Mouse (Mus musculus) stomach, embryonic 14.5 days (tissue): ENCODE results near the gene Cdh23. TPM values are rescaled to one million over a fixed set of nuclear protein-coding genes. Genes with fewer than 3 reads are reported as not detected.

Source experiments
- ATAC-seq: fragments of 200-750 bp; cut with Nextera tagmentation; 2 replicates; pipeline ENCODE4 v1.8.0; 2017; ENCODE audit warnings: low read depth, moderate TSS enrichment; ENCODE audit not compliant: insufficient number of reproducible peaks, insufficient read depth, low FRiP score
- H3K27ac ChIP-seq: fragments of 300-500 bp; sonication (generic); 2 replicates; pipeline ENCODE4 v1.5.1; 2014; ENCODE audit warnings: mild to moderate bottlenecking, low read length, moderate library complexity, mixed read lengths
- H3K27me3 ChIP-seq: fragments of 300-500 bp; sonication (generic); 2 replicates; pipeline ENCODE4 v1.6.1; 2014; ENCODE audit warnings: low read length, control low read depth, mixed read lengths; ENCODE audit not compliant: control insufficient read depth, insufficient read depth
- H3K36me3 ChIP-seq: fragments of 300-500 bp; sonication (generic); 2 replicates; pipeline ENCODE4 v1.6.1; 2014; ENCODE audit warnings: mild to moderate bottlenecking, control low read depth, low read length, moderate library complexity, mixed read lengths; ENCODE audit not compliant: control insufficient read depth, insufficient read depth
- H3K4me1 ChIP-seq: fragments of 300-500 bp; sonication (generic); 2 replicates; pipeline ENCODE4 v1.6.1; 2014; ENCODE audit warnings: low read length, control low read depth, mixed read lengths; ENCODE audit not compliant: control insufficient read depth, insufficient read depth
- H3K4me2 ChIP-seq: fragments of 300-500 bp; sonication (generic); replicated peaks from 2 replicates; pipeline ENCODE4 v1.6.1; 2014; ENCODE audit warnings: low read depth, low read length, control low read depth
- H3K4me3 ChIP-seq: fragments of 300-500 bp; sonication (generic); 2 replicates; pipeline ENCODE4 v1.5.1; 2014; ENCODE audit warnings: low read depth, low read length, control low read depth
- H3K9ac ChIP-seq: fragments of 300-500 bp; sonication (generic); replicated peaks from 2 replicates; pipeline ENCODE4 v1.6.1; 2014; ENCODE audit warnings: low read depth, mild to moderate bottlenecking, control low read depth, low read length, moderate library complexity, mixed read lengths
- H3K9me3 ChIP-seq: fragments of 300-500 bp; sonication (generic); 2 replicates; pipeline ENCODE4 v1.6.1; 2016; ENCODE audit warnings: low read depth, low read length, control low read depth; ENCODE audit not compliant: control insufficient read depth
- WGBS: fragments of 180-500 bp; shearing (Covaris S2); extraction: QIAGEN DNeasy Blood & Tissue Kit; methylation state at CpG from one replicate; pipeline ENCODE4 v1.1.7; 2014; 5-methylcytosine and 5-hydroxymethylcytosine counted together
- polyA plus RNA-seq: library from polyadenylated mRNA; unstranded; fragments of >200 nt; fragmentation: Nextera tagmentation; extraction: Ambion mirVana; gene quantifications from 2 replicates; pipeline ENCODE4 v1.2.1, GENCODE M21; 2014

Gene Cdh23
- polyA plus RNA-seq, 1 experiment from 2014 or later: 0.71 TPM

DNA sequence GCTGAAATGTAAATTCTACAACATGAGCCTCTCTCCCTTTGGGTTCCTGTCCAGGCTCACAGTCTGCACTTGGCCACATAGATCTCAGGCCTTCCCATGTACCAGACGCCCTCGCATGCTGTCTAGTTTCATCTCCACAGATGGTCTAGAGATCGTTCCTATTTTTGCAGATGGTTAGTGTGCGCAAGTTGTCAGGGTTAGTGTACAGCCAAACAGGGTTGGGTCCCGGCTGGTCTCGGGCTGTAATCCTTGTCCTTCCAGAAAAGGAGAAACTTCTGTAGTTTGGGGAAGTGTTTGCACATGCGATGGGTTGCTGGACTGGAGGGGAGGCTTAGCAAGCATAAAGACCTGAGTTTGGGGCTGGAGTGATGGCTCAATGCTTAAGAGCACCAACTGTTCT lies 409.7 kb downstream of the Cdh23 start:
- Histone ChIP-seq H3K4me1 (peaks cover 46% of the 10 kb centered on the region), H3K9me3 (no peaks in the 10 kb centered on the region), H3K36me3 (peaks cover 3% of the 10 kb centered on the region; the same call in 1 of the 2 replicates), H3K4me3 (no peak overlapping the region), H3K9ac (no peak overlapping the region), H3K27me3 (no peaks in the 10 kb centered on the region), H3K27ac (no peak overlapping the region), H3K4me2 (no peak overlapping the region)
- no peak for ATAC-seq
- WGBS: 94% methylated on average over 7 of the region's 7 CpGs

DNA sequence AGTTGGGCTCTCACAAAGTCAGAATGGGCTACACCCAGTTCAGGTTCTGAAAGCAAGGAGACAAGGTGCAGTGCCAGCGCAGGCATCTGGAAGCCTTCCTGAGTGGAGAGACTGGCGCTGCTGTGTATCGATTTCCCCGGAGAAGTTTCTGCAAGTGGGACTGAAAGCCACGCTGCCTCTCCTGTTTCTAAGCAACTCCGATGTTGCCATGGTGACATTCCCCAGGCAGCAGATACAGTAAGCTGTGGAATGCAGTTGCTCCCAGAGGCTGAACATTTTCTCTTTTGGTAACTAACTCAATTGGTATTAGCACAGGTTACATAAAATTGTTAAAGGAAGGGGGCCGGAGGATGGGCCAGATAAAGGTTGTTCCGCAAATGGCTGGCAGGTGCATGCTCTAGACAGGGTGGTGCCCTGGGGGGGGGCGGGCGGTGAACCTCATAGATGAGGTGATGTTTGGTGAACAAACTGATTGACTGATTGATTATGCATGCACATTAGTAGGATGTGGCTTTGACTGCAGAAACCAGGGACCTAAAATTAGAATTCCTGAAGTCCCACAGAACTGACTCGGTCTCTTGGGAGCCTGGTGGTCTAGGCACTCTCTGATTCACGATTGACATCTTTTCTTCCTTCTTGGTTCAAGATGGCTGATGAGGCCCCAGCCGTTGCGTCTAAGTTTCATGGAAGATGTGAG lies 410.5 kb downstream of the Cdh23 start:
- Histone ChIP-seq H3K27ac (no peak overlapping the region; the same call in 1 of the 2 replicates), H3K36me3 (no peaks in the 10 kb centered on the region), H3K9ac (no peak overlapping the region), H3K9me3 (no peaks in the 10 kb centered on the region), H3K4me2 (no peak overlapping the region; the same call in 1 of the 2 replicates), H3K27me3 (no peaks in the 10 kb centered on the region), H3K4me1 (peaks cover 49% of the 10 kb centered on the region), H3K4me3 (no peak overlapping the region)
- peak; percentile 34; the same call in 1 of the 2 replicates for ATAC-seq
- 50% methylated on average over 14 of the region's 14 CpGs for WGBS

DNA sequence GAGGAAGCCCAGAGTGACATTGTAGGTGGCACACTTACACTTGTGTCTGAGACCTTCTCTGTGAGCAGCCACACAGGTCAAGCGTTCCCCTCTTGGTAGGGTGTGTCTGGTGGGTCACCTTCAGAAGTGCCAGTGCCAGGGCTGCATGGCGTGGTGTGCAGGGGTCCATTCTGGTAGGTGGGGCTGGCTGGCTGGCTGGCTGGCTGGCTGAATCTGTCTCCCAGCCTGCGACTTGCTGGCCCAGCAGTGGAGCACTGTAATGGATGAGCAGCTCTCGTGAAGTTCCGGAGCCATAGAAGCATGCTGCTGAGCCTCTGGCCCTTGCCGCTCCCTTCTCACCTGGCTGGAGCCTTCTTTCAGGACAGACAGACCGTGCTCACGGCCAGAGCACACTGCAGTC lies 411.1 kb downstream of the Cdh23 start:
- Histone ChIP-seq H3K36me3 (no peaks in the 10 kb centered on the region), H3K4me3 (no peak overlapping the region), H3K27ac (peak overlapping the region; percentile 55), H3K9me3 (no peaks in the 10 kb centered on the region), H3K9ac (no peak overlapping the region), H3K4me2 (peak overlapping the region; percentile 1; the same call in 1 of the 2 replicates), H3K4me1 (peaks cover 47% of the 10 kb centered on the region), H3K27me3 (no peaks in the 10 kb centered on the region)
- WGBS: 55% methylated on average over 8 of the region's 8 CpGs
- no peak for ATAC-seq

DNA sequence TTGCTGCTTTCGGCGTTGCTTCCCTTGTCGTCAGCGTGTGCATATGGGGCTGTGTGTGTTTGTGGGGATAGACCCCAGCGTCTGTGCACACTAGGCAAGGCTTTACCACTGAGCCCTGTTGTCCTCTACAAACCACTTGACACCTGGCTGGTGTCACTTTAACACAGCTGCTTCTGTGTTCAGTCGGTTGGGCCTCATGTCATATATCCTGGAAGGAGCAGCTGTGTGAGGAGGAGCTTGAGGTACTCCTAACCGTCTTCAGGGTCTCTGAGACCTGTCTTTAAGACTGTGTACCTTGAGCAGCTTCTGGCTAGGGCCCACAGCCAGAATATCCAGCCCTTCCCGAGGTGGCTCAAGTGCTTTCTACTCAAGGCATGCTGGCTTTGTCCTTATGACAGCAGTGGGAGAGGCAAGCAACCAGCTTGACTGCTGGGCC lies 411.6 kb downstream of the Cdh23 start:
- H3K9ac ChIP-seq: no peak overlapping the region
- peaks cover 47% of the 10 kb centered on the region for H3K4me1 ChIP-seq
- H3K4me2 ChIP-seq: peak overlapping the region; percentile 1
- H3K4me3 ChIP-seq: no peak overlapping the region
- H3K27ac ChIP-seq: peak overlapping the region; percentile 55
- 44% methylated on average over 8 of the region's 8 CpGs for WGBS
- H3K27me3 ChIP-seq: no peaks in the 10 kb centered on the region
- no peak for ATAC-seq
- no peaks in the 10 kb centered on the region for H3K36me3 ChIP-seq
- H3K9me3 ChIP-seq: no peaks in the 10 kb centered on the region

DNA sequence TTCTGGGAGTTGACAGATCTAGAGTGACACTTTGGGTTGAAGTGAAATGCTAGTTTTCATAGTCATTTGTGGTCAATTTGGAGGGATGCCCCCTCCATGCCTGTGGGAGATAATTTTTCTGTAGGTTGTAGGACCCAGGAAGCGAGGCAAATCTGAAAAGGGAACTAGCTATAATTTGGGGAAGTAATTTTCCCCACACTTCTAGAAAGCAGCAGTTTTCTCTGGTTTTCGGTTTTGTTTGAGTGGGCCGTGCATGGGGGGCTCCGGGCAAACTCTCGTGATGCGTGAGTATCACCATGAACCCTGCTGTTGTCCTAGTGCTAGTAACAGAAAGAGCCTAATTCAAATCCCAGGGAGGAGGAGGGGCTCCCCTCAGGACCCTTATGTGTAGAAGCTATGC lies 412.0 kb downstream of the Cdh23 start:
- Histone ChIP-seq H3K9ac (no peak overlapping the region), H3K27ac (no peak overlapping the region), H3K36me3 (no peaks in the 10 kb centered on the region), H3K4me1 (peaks cover 46% of the 10 kb centered on the region), H3K4me3 (no peak overlapping the region), H3K4me2 (no peak overlapping the region), H3K27me3 (no peaks in the 10 kb centered on the region), H3K9me3 (no peaks in the 10 kb centered on the region)
- no peak for ATAC-seq
- 83% methylated on average over 6 of the region's 6 CpGs for WGBS

DNA sequence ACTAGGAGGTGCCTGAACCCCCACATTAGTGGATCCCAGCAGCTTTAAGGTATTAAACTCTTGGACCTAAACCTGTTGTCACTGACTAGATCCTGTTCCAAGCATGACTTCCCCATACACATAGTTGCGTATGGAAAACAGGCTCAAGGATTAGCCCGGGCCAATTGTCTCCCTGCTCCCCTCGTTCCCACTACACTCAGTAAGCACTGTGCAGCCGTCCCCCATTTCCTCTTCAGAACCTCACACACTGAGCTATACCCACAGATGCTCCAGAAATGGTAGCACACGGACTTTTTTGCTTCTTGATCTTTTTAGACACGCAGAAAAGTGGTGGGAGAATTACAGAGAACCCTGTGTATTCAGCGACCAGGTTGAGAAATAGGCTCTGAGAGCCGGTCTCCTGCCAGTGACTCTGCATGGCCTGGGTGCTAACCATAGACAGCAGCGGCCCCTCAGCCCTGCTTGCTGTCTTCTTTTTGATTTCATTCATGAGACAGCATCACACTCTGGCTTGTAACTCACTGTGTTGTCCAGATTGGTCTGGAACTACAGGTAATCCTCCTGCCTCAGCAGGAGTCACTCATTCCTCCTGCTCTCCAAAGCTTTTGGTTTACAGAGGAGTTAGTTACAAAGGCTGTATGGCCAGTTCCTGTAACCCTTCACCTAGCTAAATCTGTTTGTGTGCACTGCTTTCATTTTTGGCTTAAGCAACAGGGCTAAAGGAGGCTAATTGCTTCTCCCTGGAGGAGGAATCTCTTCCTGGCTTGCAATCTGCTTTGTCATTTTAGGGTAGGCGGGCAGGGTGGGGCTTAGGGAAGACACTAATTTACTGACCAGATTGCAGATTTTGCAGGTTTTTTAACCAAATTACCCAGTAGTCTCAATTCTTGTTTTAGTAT lies 413.9 kb downstream of the Cdh23 start:
- Histone ChIP-seq H3K9ac (no peak overlapping the region), H3K4me2 (no peak overlapping the region), H3K4me1 (peaks cover 56% of the 10 kb centered on the region), H3K9me3 (no peaks in the 10 kb centered on the region), H3K27me3 (no peaks in the 10 kb centered on the region), H3K36me3 (no peaks in the 10 kb centered on the region), H3K4me3 (no peak overlapping the region), H3K27ac (no peak overlapping the region)
- 83% methylated on average over 10 of the region's 10 CpGs for whole genome bisulfite sequencing
- no peak for ATAC-seq

DNA sequence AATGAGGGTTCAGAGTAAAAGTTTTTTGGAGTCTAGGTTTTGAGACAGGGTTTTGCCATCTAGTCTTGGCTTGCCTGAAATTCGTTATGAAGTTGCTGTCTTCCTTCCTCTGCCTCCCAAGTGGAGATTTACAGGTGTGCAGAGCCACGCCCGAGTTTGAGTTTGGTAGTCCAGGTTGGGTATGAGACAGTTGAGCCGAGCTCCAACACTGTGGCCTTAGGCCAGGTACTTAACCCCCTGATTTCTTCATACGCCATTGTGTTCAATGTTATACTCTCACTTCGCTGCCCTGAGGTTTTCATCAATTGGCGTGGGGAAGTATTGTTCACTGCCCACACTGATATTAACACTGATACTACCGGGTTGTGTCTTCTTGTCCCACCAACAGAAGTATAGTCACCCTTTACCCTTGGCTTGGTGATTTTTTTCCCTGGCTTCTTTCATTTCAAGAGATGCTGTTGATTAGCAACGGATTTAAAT lies 414.7 kb downstream of the Cdh23 start:
- WGBS: 86% methylated on average over 9 of the region's 9 CpGs

DNA sequence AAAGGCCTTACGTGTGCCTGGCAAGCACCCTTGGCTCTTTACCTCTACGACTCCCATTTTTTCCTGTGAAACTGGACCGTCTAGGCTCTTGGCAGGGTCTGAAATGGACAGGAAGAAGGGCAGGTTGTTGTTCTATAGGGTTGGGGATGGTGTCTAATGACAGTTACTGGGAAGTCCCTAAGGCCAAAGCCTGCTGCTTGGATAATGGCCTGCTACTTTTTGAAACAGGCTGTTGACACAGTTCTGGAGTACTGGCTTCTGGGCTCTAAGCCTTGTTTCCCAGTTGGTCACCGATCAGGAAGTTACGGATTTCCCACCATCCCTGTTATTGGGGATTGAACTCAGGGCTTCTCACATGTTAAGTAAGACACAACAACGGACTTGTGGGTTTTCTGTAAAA lies 415.9 kb downstream of the Cdh23 start:
- Histone ChIP-seq H3K27ac (no peak overlapping the region), H3K4me2 (no peak overlapping the region), H3K9me3 (no peaks in the 10 kb centered on the region), H3K4me1 (peaks cover 47% of the 10 kb centered on the region), H3K4me3 (no peak overlapping the region), H3K36me3 (no peaks in the 10 kb centered on the region), H3K27me3 (no peaks in the 10 kb centered on the region), H3K9ac (no peak overlapping the region)
- WGBS: 92% methylated on average over 6 of the region's 6 CpGs
- ATAC-seq: no peak

More for the DNA sequence above, 414.7 kb downstream of the Cdh23 start:
- Histone ChIP-seq H3K4me3 (no peak overlapping the region), H3K36me3 (no peaks in the 10 kb centered on the region), H3K27me3 (no peaks in the 10 kb centered on the region), H3K9ac (no peak overlapping the region), H3K4me1 (peaks cover 56% of the 10 kb centered on the region), H3K27ac (no peak overlapping the region), H3K9me3 (no peaks in the 10 kb centered on the region), H3K4me2 (no peak overlapping the region)
- no peak for ATAC-seq
